Mouse (Mus musculus) lung, postnatal 4 days (tissue): ENCODE data around the gene Sec61g.
A peak's percentile ranks its signal among the peaks of the same experiment; 100 is the strongest.
"Not testable (repeated sequence)": the region's sequence is repeated elsewhere in the genome, so short reads cannot be mapped to it uniquely, and the experiment has no call there.

Source experiments
- DNase-seq, 2 experiments: peaks; one replicate each; pipeline ENCODE4 v3.0.0; 2021

The Sec61g gene

DNA sequence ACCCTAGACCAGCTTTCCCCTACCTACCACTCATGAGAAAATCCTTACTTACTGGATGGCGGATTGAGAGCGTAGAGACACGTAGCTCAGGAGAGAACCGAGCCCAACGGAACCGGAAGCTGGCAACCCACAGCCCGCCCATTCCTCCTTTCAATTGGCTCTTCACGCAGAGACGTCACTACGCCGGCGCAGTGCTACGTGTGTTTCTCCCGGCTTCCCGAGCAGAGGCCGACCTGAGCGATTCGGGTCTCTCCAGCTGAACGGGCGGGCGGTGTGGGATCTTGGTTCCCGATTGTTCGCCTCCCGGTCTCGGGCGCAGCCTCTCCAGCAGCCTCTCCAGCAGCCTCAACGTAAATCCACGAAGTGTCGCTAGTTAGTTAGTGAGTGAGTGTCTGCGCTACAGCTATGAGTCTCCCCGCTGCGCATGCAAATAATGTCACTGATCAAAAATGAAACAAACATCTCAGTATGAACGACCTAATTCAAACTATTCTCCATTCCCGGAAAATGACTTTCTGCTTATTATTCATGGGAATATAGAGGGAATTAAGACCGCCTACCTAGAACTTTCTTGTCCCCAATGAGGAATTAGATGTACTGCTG, at the start of gene Sec61g:
TSS of gene Sec61g (minus strand) at position 433 of the 603 bp plus-strand sequence.
- DNase-seq = peak; percentile 94

- no peak for DNase-seq
Observed at GRCm38 (mm10) chr11:16546421-16547163, 38.3 kb upstream of the Sec61g start.

DNA sequence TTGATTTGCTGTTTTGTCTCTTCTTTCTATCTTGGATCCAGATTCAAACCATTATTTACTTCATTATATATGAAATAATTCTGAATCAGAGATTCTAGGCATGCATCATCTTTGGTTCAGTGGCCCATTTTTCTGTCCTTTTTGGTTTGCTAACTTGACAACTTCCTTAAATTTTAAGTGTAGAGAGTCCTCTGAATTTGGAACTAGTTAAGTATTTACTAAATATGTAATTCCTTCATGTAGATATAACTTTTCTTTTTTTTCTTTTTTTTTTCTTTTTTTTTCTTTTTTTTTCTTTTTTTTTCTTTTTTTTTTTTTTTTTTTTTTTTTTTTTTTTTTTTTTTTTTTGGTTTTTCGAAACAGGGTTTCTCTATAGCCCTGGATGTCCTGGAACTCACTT, 29.1 kb upstream of the Sec61g start:
- DNase-seq = no peak

- no peak for DNase-seq
Observed at GRCm38 (mm10) chr11:16534582-16535553, 26.6 kb upstream of the Sec61g start.

DNA sequence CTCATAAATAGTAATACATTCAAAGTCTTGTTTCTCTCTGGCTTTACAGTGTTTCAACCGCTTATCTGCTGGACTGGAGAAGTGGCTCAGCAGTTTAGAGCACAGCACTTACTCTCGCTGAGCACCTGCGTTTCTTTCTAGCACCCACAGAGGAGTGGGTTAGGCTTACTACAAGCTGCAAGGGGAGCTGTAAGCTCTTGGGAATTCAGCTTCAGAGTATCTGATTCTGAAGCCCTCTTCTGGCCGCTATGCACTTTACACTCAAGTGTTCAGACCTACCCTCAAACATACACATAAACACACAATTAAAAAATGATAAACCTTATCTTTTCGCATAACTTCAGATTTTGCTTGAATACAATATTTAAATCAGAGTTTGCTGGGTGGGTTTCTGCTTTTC, 24.6 kb upstream of the Sec61g start:
- no peak for DNase-seq

- DNase-seq = no peak
Observed at GRCm38 (mm10) chr11:16528909-16529308, 20.6 kb upstream of the Sec61g start.

DNA sequence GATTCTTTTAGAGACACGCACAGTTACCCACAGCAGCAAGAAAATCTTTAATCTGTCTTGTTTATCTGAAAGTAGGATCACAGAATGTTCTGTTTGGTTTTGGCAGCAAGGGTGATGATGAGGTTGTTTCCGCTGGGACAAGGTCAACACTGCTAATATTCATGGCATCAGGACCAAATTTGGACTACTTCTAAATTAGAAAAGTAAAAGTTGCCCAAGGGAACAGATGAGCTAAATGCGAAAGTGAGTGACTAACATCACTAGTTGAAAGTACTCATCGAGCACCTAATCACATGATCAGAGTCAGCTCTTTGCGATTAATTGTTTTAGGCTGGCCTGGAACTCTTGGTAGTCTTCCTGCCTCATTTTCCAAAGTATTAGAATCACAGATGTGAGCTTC, 20.1 kb upstream of the Sec61g start:
- no peak for DNase-seq

DNA sequence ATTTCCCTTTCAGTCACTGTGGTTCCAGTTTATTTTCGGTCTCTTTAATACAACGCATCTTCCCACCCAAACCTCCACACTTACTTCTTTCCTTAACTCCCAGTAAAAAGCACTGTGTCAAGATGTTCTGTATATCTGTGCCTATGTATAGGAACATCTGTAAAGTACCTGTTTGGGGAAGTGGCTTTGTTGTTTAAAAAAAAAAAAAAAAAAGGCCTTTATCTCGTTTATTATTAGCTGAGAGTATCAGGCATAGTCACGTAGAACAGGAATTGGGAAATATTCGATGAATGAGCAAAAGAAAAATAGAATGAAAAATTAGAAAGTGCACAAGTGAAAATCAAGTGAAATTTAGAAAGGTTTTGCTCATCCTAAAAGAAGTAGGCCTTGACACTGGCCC, 19.5 kb upstream of the Sec61g start:
- no peak for DNase-seq

DNA sequence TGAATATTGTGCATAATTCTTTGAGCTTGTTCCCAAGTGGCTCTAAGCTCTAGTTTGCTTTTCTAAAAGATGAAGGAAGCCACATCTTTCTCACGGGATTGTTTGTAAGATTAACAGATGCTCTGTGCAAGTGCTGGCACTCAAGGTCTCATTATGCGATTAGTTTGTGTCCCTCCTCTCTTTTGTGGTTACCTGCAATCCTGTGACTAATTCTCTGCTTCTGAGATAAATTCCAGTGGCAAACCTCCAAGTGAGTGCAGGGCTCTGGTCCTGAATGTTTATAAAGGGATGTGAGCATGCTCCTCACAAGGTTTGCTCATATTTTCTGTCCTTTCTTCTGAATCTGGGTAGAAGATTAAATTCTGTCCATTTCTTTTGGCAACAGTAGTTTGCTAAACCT, 18.2 kb upstream of the Sec61g start:
- no peak for DNase-seq

GRCm38 (mm10) chr11:16525724-16526123, 17.4 kb upstream of the Sec61g start:
- DNase-seq = no peak

- DNase-seq = peak in 1 of 2 experiments; percentile 10
Observed at GRCm38 (mm10) chr11:16524917-16525640, 16.8 kb upstream of the Sec61g start.

DNA sequence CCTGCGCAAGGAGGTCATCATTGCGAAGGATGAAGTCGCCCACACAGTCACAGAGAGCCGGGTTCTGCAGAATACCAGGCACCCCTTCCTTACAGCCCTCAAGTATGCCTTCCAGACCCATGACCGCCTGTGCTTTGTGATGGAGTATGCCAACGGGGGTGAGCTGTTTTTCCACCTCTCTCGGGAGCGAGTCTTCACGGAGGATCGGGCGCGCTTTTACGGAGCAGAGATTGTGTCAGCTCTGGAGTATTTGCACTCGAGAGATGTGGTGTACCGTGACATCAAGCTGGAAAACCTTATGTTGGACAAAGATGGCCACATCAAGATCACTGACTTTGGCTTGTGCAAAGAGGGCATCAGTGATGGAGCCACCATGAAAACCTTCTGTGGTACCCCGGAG, 6.8 kb upstream of the Sec61g start:
- DNase-seq = not testable (repeated sequence)

DNA sequence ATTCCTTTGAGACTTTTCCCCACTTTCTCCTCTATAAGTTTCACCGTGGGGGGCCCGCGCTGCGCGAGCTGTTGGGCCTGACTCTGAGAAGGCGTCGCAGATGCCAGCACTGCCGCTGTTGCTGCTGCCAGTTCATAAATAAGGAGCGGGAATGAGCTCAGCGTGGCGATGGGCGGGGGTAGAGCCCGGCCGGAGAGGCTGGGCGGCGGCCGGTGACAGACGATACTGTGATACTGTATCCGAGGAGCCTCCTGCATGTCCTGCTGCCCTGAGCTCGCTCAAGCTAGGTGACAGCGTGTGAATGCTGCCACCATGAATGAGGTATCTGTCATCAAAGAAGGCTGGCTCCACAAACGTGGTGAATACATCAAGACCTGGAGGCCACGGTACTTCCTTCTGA, 5.9 kb upstream of the Sec61g start:
- not testable (repeated sequence) for DNase-seq

DNA sequence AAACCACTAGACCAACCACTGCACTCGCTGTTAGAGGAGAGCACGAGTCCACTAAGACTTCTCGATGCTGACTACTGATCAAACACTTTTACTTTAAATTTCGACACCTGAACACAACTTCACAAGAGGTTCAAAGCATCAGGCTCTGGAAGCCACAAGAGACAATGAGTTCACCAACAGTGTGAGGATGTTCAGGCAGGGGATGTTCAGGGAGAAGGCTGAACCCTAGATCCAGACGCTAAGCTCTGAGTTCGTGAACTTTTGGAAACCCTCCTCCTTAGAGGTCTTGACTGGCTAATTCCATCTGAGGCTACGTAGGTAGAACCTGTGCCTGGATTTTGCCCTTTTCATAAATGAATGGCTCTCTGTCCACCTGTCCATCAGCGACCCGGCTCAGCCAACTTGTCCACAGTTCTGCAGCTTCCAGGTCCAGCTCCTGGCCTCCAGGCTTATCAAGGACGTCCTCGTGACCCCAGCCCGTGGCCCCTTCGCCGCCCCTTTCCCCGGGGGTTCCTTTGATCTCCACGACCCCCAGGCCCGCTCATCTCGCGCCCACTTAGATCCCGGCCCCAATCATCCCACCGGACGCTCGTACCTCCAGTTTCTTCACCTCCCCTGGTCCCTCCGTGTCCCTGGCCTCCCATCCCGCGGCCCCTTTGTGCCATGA, 766 bp downstream of the Sec61g start:
- DNase-seq = no peak

- no peak for DNase-seq
Observed at GRCm38 (mm10) chr11:16505999-16506398, 2.3 kb downstream of the Sec61g start.

DNA sequence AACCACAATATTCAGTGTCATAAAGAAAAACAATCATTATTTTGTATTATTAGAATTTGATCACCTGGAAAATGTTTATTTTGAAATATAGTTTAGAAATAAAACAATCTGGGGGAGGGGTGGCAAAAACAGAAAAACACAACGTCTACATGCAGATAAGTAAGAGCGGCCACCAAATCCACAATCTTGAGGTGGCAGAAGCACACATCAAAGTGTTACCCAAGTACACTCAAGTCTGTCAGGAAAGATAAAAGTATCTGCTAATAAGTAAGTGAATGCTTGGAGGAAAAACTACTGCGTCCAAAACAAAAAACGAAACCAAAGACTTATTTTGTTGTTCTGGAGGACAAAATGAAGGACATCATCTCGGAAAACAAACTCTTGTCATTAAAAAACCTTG, 5.1 kb downstream of the Sec61g start:
- no peak for DNase-seq

GRCm38 (mm10) chr11:16502744-16503143, 5.5 kb downstream of the Sec61g start:
- no peak for DNase-seq

DNA sequence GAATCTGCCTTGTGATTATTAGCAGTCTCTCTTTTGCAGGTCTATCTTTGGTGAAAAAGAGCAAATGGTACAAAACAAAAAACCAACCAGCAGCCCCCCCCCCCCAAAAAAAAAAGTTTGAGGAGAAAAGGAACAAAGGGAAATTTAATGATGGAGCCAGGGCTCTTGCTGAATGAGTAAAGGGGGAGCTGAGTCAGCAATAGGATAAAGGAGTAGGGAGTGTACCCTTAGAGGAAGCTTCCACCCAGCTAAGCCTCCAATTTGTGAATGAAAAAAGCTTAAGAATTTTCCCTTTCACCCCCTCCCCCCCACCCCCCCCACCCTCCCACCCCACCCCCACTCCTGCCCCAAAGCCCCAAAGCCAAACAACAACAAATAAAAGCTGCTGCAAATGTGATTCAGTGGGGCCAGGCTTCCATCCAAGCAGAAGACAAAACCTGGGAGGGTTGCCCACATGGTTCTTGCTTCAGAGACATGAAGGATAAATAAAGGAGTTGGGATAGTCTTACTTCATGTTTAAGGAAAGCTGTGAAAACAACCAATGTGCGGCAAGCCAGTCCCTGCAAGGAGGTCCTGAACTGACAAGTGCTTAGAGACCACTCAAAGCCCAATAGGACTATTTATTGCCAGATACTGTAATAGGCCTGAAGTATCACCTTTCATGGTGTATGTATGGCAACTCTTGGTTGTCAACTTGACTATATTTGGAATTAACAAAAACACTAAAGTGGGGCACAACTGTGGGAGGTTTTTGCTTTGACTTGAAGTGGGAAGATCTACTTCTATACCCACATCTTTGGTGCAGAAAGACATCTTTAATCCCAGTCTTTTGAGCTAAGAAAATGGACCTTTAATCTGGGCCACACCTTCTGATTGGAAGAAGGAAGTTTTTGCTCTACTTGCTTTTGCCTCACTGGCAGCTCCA, 9.3 kb downstream of the Sec61g start:
- no peak for DNase-seq
